Mouse (Mus musculus): ENCODE results near the gene Gm4846. TPM values are rescaled to one million over a fixed set of nuclear protein-coding genes. Genes with fewer than 3 reads are reported as not detected.
"Not testable (repeated sequence)": the region's sequence is repeated elsewhere in the genome, so short reads cannot be mapped to it uniquely, and the experiment has no call there.

The Gm4846 gene
- not detected in 2 replicates for polyA plus RNA-seq (2015; fragmentation: Nextera tagmentation; extraction: Ambion mirVana)

DNA sequence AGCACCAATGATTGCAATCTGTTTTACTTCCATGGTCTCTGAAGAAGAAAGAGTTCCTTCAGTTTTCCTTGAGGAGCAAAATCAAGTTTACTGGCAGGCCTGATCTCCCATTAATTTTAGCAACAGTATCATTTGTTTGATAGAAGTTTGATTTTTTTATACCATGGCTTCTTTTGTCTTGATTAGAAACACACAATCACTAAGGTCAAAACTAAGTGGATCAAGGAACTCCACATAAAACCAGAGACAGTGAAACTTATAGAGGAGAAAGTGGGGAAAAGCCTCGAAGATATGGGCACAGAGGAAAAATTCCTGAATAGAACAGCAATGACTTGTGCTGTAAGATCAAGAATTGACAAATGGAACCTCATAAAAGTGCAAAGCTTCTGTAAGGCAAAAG is at the start of gene Gm4846:
Gene Gm4846, minus strand, starts transcription at position 101 of the 400 bp plus-strand sequence.
- ATAC-seq (ENCODE audit: insufficient number of reproducible peaks, insufficient read depth, low FRiP score, low TSS enrichment, low read depth); H3K4me1 ChIP-seq: not testable (repeated sequence)
- WGBS = 54% methylated on average over 1 of the region's 1 CpGs

DNA sequence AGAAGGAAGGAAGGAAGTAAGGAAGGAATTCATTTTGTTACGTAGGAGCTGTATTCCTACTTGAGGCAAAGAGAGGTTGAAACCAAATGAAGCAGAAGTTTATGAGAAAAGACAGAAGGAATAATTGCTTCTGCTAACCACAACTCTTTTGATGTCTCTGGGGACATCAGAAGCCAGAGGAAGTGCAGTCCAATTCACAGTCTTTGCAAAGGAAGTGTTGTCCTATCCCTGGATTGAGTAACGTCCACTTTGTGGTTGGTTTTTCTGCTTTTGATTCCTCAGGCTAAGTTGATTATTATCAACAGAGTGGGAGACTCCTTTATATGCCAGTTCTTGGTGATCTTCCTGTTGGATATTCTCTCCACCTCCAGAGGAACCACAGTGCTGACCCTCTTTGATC is 34.1 kb upstream of the Gm4846 start:
- H3K9ac ChIP-seq; H3K4me1 ChIP-seq; H3K4me3 ChIP-seq; H3K27ac ChIP-seq; ATAC-seq (ENCODE audit: insufficient number of reproducible peaks, insufficient read depth, low FRiP score, low TSS enrichment, low read depth); H3K27me3 ChIP-seq; H3K4me2 ChIP-seq; H3K9me3 ChIP-seq; H3K36me3 ChIP-seq: not testable (repeated sequence)
- 73% methylated on average over 2 of the region's 2 CpGs for WGBS

More for the DNA sequence above, at the start of gene Gm4846:
- H3K27ac ChIP-seq, H3K9ac ChIP-seq, H3K36me3 ChIP-seq, H3K4me3 ChIP-seq, H3K4me2 ChIP-seq, H3K27me3 ChIP-seq, H3K9me3 ChIP-seq: not testable (repeated sequence)

DNA sequence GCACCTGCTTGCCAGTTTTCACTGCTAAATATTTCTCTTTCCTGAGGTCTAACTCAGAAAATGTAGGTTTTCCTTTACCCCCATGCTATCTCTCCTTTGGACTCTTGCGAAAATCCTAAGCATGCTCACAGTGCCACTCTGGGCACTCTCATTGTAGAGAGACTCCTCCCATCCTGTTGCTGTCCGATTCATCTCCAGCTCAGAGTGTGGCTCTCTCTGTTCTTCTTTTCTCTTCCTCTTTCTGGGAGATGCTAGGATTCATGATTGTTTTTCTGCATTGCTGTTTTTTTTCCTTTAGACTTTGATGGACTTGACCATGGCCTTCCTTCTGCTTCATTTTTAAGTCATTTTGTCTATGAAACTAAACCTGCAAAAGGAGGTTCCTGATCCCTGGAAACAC is 27.3 kb upstream of the Gm4846 start:
- not testable (repeated sequence) for H3K9ac ChIP-seq; H3K27ac ChIP-seq; H3K27me3 ChIP-seq; H3K4me1 ChIP-seq; H3K36me3 ChIP-seq; H3K4me3 ChIP-seq; H3K9me3 ChIP-seq; ATAC-seq (ENCODE audit: insufficient number of reproducible peaks, insufficient read depth, low FRiP score, low TSS enrichment, low read depth); H3K4me2 ChIP-seq
- WGBS = 80% methylated on average over 2 of the region's 2 CpGs

GRCm38 (mm10) chr1:166519626-166520025 is 22.2 kb upstream of the Gm4846 start:
- not testable (repeated sequence) for H3K9ac ChIP-seq; H3K4me2 ChIP-seq; H3K9me3 ChIP-seq; ATAC-seq (ENCODE audit: insufficient number of reproducible peaks, insufficient read depth, low FRiP score, low TSS enrichment, low read depth); H3K36me3 ChIP-seq; H3K27ac ChIP-seq; H3K4me1 ChIP-seq; H3K4me3 ChIP-seq; H3K27me3 ChIP-seq
- 89% methylated on average over 6 of the region's 6 CpGs for WGBS

DNA sequence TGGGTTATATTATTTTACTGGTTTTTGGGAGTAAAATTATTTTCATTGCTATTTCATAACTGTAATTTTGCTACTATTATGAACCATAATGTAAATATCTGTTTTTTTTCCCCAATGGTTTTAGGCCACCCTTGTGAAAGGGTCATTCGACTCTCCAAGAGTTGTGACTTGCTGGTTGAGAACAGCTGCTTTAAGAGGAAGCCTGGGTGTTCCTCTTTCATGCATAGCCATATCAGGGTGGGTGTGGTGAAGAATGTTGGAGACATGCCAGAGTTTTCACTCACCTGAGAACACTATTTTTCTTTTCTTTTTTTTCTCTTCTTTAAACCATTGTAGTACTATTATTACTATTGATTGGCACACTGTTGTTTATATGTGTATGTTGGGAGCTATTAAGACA is 19.2 kb upstream of the Gm4846 start:
- Histone ChIP-seq H3K9ac (no peak overlapping the region), H3K27ac (no peak overlapping the region), H3K9me3 (no peaks in the 10 kb centered on the region), H3K4me2 (no peak overlapping the region), H3K4me1 (no peaks in the 10 kb centered on the region), H3K36me3 (no peaks in the 10 kb centered on the region), H3K4me3 (no peak overlapping the region), H3K27me3 (no peaks in the 10 kb centered on the region)
- 87% methylated on average over 1 of the region's 1 CpGs for WGBS
- ATAC-seq (ENCODE audit: insufficient number of reproducible peaks, insufficient read depth, low FRiP score, low TSS enrichment, low read depth) = no peak

- H3K9me3 ChIP-seq; H3K4me1 ChIP-seq; H3K36me3 ChIP-seq; ATAC-seq (ENCODE audit: insufficient number of reproducible peaks, insufficient read depth, low FRiP score, low TSS enrichment, low read depth); H3K4me2 ChIP-seq; H3K27me3 ChIP-seq; H3K27ac ChIP-seq; H3K4me3 ChIP-seq; H3K9ac ChIP-seq: not testable (repeated sequence)
- WGBS = 73% methylated on average over 2 of the region's 2 CpGs
Observed at GRCm38 (mm10) chr1:166504206-166504605, 6.8 kb upstream of the Gm4846 start.

DNA sequence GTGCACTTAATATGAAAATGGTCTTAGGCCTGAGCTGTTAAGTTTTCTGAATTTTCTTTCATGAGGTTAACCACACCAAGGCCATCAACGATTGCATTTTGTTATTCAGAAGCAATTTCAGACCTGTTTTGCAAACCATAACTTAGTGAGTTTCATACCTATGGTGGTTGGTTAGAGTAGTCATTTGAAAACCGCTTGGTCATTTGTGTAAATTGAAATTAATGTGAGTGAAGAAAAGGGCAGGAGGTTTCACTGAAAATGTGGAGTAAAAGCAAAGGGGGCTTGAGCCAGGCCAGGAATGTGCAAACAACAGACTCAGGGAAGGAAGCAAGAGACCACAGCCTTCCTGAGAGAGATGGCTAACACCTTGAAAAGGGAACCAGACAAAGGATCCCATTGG is 17.9 kb downstream of the Gm4846 start:
- Histone ChIP-seq H3K27me3 (no peaks in the 10 kb centered on the region), H3K36me3 (no peaks in the 10 kb centered on the region), H3K9ac (no peak overlapping the region), H3K4me1 (no peaks in the 10 kb centered on the region), H3K4me3 (no peak overlapping the region), H3K4me2 (no peak overlapping the region), H3K9me3 (no peaks in the 10 kb centered on the region), H3K27ac (no peak overlapping the region)
- WGBS = 83% methylated on average over 2 of the region's 2 CpGs
- no peak for ATAC-seq (ENCODE audit: insufficient number of reproducible peaks, insufficient read depth, low FRiP score, low TSS enrichment, low read depth)

DNA sequence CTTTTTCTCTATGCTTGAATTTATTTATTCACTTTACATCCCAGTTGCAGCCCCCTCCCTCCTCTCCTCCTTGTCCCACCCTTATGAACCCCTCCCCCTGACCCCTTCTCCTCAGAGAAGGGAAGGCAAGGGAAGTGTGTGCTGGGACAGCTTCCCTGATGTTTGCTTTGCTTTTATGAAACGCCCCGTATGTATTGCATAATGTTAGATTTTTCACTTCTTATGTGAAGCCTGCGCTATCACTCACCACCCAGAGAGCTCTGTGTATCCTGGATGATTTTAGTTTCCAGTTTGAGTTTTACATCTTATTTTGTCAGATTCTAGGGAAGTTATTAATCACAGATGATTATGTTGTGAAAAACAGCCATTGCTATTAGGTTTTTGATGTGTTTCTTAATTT is 30.2 kb downstream of the Gm4846 start:
- ATAC-seq (ENCODE audit: insufficient number of reproducible peaks, insufficient read depth, low FRiP score, low TSS enrichment, low read depth) = no peak
- Histone ChIP-seq H3K9ac (no peak overlapping the region), H3K36me3 (no peaks in the 10 kb centered on the region), H3K4me2 (no peak overlapping the region), H3K9me3 (no peaks in the 10 kb centered on the region), H3K4me3 (no peak overlapping the region), H3K4me1 (no peaks in the 10 kb centered on the region), H3K27me3 (no peaks in the 10 kb centered on the region), H3K27ac (no peak overlapping the region)
- WGBS = 92% methylated on average over 3 of the region's 3 CpGs

DNA sequence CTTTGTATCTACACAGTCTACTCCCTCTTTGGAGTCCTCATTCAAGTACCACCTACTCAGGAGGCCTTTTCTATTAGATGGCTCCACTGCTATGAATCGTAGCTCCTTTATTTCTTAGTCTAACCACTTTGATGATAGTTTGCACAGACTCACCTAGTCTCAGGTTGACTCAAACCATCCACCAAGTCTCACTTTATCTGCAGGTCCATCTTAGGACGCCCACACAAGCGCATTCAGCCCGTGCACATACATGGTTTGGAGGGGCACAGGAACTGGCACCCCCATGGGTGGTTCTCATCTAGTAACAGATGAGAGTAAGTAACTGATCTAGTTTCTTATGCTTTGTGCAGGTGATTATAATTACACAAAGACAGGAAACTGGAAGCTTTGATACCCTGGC is 34.8 kb downstream of the Gm4846 start:
- Histone ChIP-seq H3K4me1 (no peaks in the 10 kb centered on the region), H3K27ac (no peak overlapping the region), H3K9ac (no peak overlapping the region), H3K36me3 (no peaks in the 10 kb centered on the region), H3K4me2 (no peak overlapping the region), H3K9me3 (no peaks in the 10 kb centered on the region), H3K27me3 (no peaks in the 10 kb centered on the region), H3K4me3 (no peak overlapping the region)
- WGBS = 85% methylated on average over 4 of the region's 4 CpGs
- ATAC-seq (ENCODE audit: insufficient number of reproducible peaks, insufficient read depth, low FRiP score, low TSS enrichment, low read depth) = no peak

- Histone ChIP-seq H3K27me3 (no peaks in the 10 kb centered on the region), H3K27ac (no peak overlapping the region), H3K9me3 (no peaks in the 10 kb centered on the region), H3K4me2 (no peak overlapping the region), H3K4me1 (no peaks in the 10 kb centered on the region), H3K9ac (no peak overlapping the region), H3K36me3 (no peaks in the 10 kb centered on the region), H3K4me3 (no peak overlapping the region)
- 89% methylated on average over 3 of the region's 3 CpGs for WGBS
- ATAC-seq (ENCODE audit: insufficient number of reproducible peaks, insufficient read depth, low FRiP score, low TSS enrichment, low read depth) = no peak
Observed at GRCm38 (mm10) chr1:166441992-166442391, 55.4 kb downstream of the Gm4846 start.

GRCm38 (mm10) chr1:166439426-166439825 is 58.0 kb downstream of the Gm4846 start:
- Histone ChIP-seq H3K9ac (no peak overlapping the region), H3K36me3 (no peaks in the 10 kb centered on the region), H3K27me3 (no peaks in the 10 kb centered on the region), H3K27ac (no peak overlapping the region), H3K9me3 (no peaks in the 10 kb centered on the region), H3K4me1 (no peaks in the 10 kb centered on the region), H3K4me2 (no peak overlapping the region), H3K4me3 (no peak overlapping the region)
- ATAC-seq (ENCODE audit: insufficient number of reproducible peaks, insufficient read depth, low FRiP score, low TSS enrichment, low read depth) = no peak
- 63% methylated on average over 6 of the region's 6 CpGs for WGBS
